Mouse (Mus musculus) liver, adult (tissue): ENCODE measurements at regions not wholly inside any gene's neighbourhood (a gene's known extent, or its start where the extent isn't known, plus 50 kb on each side); places are given as distances from the start of the nearest gene placed in this dataset.

Experiments used
- GATA4 ChIP-seq: IDR thresholded peaks from 2 replicates; pipeline ENCODE4 v1.6.1; 2014; ENCODE audit warnings: mild to moderate bottlenecking, low read length; ENCODE audit not compliant: insufficient replicate concordance

DNA sequence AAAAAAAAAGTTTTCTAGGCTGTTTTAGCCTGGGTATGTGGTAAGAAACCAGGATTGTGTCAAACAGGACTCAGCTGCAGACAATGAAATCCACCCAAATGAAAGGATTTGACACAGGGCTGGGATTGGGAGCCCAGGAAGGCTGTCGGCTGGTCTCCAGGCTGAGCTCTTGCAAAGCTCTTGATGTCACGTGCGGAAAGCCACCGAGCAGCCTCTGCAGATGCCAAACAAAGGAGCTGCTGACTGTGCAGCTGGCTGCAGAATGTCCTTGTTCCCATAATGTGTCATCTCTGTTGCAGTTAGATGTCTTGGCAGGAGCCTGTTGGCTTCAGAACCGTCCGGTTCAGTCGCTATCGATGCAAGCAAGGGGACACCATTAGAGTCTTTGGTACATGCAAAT, 56.1 kb downstream of the Bbs10 start:
- no peak for TF ChIP-seq GATA4

DNA sequence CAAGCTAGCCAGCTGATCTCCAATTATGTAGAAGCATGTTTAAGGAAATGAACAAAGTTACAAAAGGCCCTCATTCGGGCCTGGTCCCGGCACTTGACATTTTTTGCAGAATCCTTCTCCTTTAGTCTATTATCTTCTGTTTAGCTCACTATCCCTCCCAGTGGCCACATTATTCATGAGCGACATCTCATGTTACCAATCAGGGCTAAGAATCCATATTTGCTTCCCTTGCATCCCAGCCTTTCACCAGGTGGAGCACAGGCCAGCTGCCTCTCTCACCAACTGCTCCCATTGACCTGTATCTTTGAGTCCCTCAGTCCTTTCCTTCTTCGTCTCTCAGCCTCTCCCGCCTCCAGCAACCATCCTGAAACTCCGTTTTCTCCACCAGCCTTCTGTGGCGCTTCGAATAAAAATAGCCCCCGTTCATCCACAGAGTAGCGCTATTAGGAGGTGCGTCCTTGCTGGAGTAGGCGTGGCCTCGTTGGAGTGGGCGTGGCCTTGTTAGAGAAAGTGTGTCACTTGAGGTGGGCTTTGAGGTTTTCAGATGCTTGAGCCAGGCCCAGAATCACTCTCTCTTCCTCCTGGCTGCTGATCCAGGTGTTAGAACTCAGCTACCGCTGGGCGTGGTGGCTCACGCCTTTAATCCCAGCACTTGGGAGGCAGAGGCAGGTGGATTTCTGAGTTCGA, 63.4 kb downstream of the Bbs10 start:
- TF ChIP-seq GATA4: no peak

DNA sequence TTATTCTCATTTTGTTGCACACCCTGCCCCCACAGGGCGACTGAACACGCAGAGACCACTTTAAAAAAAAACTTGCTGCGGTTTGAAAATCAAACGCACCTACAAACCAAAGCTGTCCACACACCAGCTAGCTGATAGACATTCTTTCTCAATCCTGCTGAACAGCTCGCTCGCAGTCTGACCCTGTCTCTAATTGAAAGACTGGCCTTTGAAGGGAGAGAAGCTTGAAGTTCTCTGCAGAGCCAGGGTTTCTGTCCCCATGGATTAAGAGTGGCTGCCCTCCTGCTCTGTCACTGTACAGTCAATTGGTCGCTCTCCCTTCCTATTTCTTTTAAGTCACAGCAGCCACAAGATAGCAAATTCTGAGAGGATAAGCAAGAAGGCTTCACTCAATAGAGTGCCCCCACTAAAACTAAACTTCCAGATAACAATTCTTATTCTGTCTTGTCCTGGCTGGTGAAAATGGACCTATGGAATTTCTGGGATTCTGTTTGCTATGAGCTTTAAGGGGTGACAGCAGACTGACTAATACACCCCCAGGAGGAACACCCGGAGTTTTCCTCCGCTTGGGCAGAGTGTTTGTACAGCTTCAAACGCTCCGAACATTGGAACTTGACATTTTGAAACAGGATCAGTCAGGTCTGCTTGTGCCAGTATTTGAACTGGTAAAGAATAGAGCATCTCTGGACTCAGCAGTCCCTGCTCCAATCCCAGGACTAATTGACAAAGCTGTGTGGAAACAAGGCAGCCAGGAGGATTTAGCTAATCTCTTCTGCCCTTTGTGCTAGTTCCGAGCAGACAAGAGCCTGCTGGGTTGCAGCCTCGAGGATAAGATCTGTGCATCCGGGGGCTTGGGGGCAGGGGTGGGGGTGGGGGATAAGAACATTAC, 65.5 kb downstream of the Bbs10 start:
- TF ChIP-seq GATA4: peak; percentile 19; the same call in 1 of the 2 replicates

DNA sequence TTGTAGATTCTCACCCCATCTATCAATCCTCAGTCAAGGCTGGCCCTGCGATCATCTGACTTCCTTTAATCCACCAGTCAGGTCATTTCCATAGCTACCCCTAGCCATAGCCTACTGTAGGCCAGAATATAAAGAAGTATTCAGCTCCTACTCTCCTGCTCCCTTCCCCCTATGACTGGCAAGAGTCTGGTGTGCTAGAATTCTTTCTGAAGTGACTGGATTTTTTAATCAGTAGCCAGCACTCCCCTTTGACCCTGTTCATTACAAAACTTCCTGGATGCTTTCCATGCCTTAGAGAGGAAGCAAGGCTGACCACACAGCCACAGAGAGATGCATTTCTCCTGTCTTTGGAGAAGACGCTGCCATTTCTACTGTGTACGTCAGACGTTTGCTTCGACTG, 66.5 kb downstream of the Bbs10 start:
- TF ChIP-seq GATA4: peak; percentile 74; the same call in 1 of the 2 replicates

DNA sequence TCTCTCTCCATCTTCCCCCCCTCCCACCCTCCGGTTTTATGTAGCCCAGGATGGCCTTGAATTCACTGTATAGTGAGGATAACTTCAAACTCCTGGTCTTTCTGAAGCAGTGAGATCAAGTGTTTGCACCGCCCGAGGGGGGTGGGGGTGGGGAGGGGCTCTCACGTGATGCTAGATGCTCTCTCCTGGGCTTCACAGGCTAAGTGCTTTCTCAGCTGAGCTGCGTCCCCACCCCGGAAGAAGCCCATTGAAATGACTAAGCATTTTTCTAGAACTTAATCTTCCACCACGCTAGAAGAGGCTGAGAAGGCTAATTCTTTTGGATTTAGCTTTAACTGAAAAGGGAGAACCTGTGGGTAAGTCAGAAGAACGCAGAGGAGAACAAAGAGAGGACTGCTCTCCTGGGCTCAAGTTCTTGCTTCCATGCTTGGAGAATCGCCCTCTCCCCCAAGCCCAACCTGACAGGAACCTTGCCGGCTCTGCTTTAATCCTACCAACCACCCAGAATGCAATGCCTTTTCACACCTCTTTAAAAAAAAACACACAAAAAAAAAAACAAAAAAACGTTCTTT, 79.7 kb downstream of the Bbs10 start:
- no peak for TF ChIP-seq GATA4

DNA sequence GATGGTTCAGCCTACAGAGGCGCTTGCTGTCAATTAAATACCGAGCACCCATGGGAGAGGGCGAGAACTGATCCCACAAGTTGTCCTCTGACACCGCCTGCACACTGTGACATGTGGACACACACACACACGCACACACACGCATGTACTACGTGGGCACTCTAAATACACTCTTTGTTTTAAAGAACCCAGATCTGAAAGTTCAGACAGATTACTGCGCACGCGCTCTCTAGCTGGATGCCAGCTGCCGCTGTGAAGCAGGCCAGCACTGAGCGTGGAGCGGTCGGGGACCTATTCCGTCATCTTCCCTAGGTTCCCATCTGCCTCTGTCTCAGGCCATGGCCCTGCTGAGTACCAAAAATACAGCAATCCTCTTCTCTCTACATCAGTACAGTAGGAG, 83.2 kb downstream of the Bbs10 start:
- TF ChIP-seq GATA4: no peak

DNA sequence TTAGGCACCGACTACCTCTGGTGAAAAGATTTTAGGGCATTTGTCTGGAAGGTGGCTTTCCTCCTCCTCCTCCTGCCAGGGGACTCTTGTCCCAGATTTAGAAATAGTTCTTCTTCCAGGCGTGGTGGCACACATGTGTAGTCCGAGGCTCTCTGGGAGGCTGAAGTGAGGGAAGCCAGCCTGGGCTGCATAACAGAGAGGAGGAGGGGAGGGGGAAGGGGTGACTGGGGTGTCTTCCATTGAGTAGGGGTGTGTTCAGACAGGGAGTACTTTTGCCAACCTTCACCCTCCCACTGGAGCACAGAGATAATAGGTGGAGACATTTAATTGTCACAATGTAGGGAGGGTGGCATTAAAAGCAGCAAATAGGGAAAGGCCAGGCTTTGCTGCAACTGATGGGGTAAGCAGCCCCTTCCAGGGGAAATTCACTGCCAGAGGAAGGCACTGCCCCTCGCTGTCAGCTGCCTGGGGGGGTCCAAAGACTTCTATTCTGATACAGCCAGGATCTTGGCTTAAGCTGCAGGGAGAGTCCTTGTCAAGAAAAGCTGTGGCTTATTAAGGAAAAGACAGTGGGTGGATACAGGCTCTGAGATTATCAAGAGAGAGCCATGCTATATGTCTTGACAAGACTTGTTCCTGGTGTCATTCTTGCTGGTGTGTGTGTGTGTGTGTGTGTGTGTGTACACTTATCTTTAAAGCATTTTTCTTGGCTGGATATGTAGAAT, 83.9 kb downstream of the Bbs10 start:
- no peak for TF ChIP-seq GATA4

DNA sequence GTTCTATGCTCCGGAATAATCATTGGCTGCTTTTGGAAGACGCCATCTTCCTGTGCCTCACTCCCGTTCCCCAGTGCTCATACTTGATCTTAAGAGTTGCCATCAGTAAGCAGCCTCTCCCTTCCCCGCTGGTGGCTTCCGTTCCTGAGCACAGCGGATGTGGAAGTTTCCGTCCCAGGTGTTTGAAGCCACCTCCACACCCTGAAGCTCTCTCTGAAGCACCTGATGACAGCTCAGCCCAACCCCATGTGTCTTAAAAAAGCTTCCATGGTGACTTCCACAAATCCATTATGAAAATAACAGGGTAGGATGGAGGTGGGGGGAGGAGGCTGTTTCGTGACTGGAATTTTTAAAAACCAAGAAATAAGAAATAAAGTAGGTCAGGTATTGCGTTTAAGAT, 87.1 kb downstream of the Bbs10 start:
- no peak for TF ChIP-seq GATA4

DNA sequence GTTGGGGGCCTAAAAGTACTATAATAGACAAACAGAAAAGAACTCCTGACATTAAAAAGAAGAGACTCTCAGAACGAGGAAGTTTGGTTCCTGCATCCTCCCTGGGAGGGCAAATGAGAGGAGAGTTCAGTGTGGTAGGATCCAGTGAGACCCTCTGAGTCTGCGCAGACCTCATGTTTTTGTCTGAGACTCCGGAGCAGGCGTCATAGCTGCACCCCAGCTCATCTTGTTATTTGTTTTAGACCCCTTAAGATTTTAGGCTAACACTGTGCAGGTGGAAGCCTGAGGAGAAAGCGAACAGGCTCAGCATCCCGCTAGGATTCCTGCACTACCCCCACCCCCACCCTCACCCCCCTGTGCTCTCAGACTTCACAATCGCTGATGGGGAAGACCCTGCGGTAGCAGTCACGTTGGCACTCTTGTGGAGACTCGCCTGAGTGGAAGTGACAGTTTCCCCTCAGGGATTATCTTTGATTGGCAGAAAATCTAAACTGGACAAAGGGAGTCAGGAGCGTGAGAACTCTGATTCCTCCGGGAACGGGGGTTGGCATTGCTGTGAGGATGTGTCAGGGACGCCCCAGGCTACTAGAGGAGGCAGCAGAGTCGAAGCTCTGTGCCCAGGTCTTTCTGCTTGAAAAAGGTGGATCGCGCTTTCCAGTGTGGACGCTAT, 85.0 kb upstream of the Nap1l1 start:
- TF ChIP-seq GATA4: no peak

DNA sequence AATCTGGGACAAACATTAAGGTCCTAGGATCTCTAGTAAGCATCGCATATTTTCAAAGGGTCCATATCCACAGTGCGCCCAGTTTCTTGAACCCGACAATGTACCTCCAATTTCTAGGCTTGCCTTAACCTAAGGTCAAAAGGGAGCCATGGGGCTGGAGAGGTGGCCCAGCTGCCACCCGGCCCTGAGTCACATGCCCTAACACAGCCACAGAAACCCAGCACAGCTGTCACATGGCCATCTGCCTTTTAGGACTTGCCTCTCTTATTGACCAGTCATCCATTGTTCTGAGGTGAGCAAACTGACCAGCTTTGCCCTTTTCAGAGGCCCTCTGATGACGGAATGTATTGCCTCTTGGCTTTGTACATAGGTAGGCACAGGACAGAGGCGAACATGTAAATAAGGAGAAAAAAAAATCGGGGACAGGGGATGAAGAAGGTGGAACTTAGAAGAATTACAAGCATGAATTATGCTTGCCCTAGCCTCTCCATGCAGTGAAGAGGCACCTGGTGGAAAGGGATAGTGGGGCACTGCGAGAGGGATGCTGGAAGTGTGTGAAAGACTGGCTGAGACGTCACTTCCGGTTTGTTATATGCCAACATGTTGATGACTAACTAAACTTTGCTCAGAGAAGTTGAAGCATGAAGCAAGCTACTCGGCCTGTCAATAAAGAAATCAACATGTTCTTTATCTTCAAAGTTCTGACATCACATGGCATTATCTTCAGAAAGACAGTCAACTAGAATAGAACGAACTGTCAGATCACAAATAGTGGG, 84.3 kb upstream of the Nap1l1 start:
- TF ChIP-seq GATA4: no peak

DNA sequence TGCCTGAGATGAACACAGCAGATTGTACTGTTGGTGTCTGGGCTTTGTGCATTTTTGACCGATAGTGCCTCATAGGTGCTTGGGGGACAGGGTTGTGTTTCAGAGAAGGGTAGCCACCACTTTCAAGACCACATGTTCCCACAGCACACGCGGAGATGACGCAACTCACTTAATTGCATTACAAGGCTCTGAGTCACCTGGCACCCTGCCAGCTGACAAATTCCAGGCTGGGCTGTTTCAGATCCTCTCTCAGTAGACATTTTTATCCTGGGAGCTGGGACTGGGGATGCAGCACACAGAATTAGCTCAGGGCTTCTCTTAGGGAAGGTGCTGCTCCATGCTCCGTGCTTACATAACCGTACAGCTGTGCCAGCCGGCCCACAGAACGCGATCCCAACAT, 83.1 kb upstream of the Nap1l1 start:
- no peak for TF ChIP-seq GATA4

DNA sequence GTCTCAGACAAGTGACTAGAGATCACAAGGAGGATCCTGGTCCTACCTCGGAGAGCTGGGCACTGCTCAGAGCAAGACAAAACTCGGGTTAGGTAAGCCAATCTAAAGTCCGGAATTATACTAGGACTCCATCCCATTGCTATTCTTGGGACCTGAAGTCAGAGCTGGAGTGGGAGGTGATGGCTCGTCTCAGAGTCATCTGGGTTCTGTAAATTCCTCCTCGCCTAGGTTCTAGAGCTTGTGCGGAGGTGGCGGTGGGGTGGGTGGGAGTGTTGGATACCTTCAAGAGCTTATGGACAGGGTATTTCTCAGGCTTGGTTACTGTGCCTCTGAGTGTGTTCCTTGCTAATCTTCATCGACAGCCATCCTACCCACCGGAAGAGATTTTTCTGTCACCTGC, 78.6 kb upstream of the Nap1l1 start:
- no peak for TF ChIP-seq GATA4

DNA sequence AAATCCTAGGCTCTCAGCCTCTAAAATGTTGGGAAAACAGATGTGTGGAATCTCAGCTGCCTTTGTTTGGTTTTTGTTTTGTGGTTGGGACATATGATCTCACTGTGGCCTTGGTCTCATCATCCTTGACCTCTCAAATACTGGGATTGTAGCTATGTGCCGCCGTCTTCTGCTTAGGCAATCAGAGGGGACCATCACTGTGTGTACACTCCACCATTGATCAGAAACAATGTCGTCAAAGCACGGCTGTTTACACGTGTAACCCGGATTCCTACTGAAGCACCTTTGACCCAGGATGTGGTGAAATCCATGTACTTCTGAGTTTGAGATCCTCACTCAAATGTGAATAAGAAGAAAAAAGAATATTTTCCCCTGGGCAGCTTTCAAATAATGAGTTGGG, 68.0 kb upstream of the Nap1l1 start:
- no peak for TF ChIP-seq GATA4

DNA sequence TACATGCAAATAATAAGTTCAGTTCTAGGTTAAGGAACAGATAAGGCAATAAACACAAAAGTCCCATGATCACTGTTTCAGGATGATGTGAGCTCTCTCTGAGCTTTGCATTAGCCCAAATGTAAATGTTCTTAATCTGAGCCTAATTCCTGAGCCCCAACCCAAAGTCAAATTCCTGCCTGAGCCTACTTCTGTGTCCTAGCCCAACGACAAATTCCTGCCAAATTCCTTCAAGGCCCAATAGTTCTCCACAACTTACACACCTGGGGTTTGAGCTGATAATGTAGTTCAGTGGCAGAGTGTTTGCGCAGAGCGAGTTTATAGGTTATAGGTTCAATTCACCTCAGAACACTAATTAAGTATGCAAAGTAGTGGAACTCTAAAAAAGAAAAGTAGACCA, 64.1 kb upstream of the Nap1l1 start:
- TF ChIP-seq GATA4: no peak
